Mouse (Mus musculus) embryo, embryonic 9.5 days (tissue): ENCODE data around the gene Ehbp1.

Experiments used
- DNase-seq: peaks from one replicate; pipeline ENCODE4 v3.0.0-alpha.2; 2017; ENCODE audit errors: extremely low spot score

Ehbp1 gene

GRCm38 (mm10) chr11:22055908-22056307, 286.2 kb downstream of the Ehbp1 start:
- no peak for DNase-seq

GRCm38 (mm10) chr11:22053034-22053668, 288.9 kb downstream of the Ehbp1 start:
- DNase-seq: no peak

GRCm38 (mm10) chr11:22050864-22051263, 291.2 kb downstream of the Ehbp1 start:
- no peak for DNase-seq

- DNase-seq: no peak
Observed at GRCm38 (mm10) chr11:22039854-22040426, 302.2 kb downstream of the Ehbp1 start.

GRCm38 (mm10) chr11:22034564-22035105, 307.5 kb downstream of the Ehbp1 start:
- no peak for DNase-seq

- no peak for DNase-seq
Observed at GRCm38 (mm10) chr11:22033582-22033981, 308.5 kb downstream of the Ehbp1 start.

GRCm38 (mm10) chr11:22020602-22021001, 321.5 kb downstream of the Ehbp1 start:
- DNase-seq: no peak

- DNase-seq: no peak
Observed at GRCm38 (mm10) chr11:22017444-22017843, 324.6 kb downstream of the Ehbp1 start.

GRCm38 (mm10) chr11:22016341-22016740, 325.8 kb downstream of the Ehbp1 start:
- no peak for DNase-seq

GRCm38 (mm10) chr11:22008817-22009216, 333.3 kb downstream of the Ehbp1 start:
- DNase-seq: no peak

- peak; percentile 68 for DNase-seq
Observed at GRCm38 (mm10) chr11:22008129-22008596, 333.9 kb downstream of the Ehbp1 start.

- DNase-seq: no peak
Observed at GRCm38 (mm10) chr11:22007781-22008110, 334.3 kb downstream of the Ehbp1 start.

GRCm38 (mm10) chr11:22007088-22007780, 334.9 kb downstream of the Ehbp1 start:
- peak; percentile 62 for DNase-seq

GRCm38 (mm10) chr11:22006471-22007087, 335.5 kb downstream of the Ehbp1 start:
- DNase-seq: no peak

GRCm38 (mm10) chr11:22005281-22005870, 336.7 kb downstream of the Ehbp1 start:
- peak; percentile 50 for DNase-seq

GRCm38 (mm10) chr11:22004331-22004841, 337.7 kb downstream of the Ehbp1 start:
- DNase-seq: peak; percentile 68

- peak; percentile 62 for DNase-seq
Observed at GRCm38 (mm10) chr11:22003341-22003981, 338.6 kb downstream of the Ehbp1 start.

- peak; percentile 64 for DNase-seq
Observed at GRCm38 (mm10) chr11:22002783-22003340, 339.2 kb downstream of the Ehbp1 start, which contains the start of gene Otx1. Gene Otx1 (minus strand): TSS chr11:22002897.

GRCm38 (mm10) chr11:22002062-22002782, 339.9 kb downstream of the Ehbp1 start:
- peak; percentile 48 for DNase-seq
